Mouse (Mus musculus) frontal cortex, postnatal 10 days (tissue): ENCODE results near the gene Arhgef18.

Source experiments
- DNase-seq, 2 experiments: peaks; one replicate each; pipeline ENCODE4 v3.0.0; 2022; ENCODE audit warnings: low spot score in 2 of 2, mixed read lengths in 1 of 2

The Arhgef18 gene

DNA sequence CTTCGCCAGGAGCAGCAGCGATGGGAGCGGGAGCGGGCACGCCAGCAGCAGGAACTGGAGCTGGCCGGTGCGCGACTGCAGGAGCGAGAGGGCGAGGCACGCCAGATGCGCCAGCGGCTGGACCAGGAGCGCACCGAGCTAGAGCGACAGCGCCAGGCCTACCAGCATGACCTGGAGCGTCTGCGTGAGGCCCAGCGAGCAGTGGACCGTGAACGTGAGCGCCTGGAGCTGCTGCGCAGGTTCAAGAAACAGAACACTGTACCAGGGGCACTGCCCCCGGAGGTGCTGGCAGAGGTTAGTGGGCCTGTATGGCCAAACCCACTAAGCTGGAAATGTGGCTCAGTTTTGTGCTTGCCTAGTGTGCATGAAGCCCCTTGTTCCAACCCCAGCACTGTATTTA is 59.2 kb downstream of the Arhgef18 start:
- DNase-seq = no peak

DNA sequence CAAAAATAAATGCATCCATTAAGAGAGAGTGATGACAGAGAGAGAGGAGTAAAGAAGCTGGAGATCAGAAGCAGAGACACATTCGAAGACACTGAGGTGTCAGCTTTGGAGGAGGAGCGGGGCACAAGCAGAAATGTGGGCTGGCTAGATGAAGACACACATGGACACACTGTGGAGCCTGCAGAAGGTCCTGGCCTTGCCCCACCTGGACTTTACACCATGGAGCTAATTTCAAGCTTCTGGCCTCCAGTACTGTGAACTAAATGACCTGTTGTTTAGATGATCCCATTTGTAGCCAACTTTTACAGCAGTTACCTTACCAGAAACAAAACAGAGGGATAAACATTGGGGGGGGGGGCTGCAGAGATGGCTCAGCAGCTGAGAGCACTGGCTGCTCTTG is 70.4 kb downstream of the Arhgef18 start:
- no peak for DNase-seq

DNA sequence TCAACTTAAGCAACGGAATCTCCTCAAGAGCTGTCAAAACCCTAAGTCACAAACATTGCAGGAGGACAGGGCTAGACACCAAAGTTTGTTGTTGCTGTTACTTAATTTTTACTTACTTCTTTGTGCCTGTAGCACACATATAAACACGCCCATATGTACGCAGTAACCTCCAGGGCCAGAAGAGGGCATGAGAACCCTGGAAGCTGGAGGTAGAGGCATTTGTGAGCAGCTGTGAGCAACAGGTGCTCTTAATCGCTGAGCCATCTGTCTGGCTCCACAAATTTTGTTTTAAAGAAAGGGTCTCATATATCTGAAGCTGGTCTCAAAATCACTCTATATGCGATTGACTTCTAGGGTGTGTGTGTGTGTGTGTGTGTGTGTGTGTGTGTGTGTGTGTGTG is 71.5 kb downstream of the Arhgef18 start:
- DNase-seq = no peak

DNA sequence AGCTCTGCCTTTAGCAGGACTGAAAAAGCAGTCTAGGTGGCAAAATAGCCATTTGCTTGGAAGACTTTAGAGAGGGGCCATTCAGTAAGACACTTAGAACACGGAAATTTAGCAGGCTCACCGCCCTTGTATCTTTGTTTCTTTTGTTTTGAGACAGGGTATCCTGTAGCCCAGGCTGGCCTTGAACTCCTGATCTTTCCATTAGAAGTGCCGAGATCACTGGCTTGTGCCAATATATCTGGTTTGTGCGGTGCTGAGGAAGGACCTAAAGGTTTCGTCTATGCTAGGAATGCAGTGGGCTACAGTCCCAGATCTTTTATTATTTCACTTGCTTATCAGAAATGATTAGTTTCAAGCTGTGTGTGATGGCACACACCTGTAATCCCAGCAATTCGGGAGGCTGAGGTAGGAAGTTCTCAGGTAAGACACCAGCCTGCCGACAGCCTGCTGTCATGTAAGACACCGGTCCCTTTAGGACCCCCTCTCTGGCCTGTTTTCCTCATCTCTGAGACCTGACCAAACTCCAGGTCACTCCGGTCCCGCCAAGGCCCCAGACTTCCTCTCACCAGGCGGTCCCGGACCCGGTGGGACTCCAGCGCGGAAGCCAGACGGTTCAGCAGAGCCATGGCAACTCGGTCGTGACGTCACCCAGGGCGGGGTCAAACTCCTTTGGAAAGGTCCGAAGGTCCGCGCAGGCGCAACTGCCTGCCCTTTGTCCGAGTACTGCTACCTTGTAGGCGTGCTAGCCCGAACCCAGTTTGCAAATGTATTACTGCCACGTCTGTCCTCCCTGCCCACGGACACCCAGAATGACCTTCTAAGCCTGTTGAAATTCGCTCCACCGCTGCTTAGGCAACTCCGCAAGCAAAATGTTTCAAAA is 74.4 kb downstream of the Arhgef18 start, which contains the start of gene Pex11g:
Gene Pex11g (minus strand): TSS at position 675 of the 880 bp plus-strand sequence.
- DNase-seq = peak; percentile 85 to 89

DNA sequence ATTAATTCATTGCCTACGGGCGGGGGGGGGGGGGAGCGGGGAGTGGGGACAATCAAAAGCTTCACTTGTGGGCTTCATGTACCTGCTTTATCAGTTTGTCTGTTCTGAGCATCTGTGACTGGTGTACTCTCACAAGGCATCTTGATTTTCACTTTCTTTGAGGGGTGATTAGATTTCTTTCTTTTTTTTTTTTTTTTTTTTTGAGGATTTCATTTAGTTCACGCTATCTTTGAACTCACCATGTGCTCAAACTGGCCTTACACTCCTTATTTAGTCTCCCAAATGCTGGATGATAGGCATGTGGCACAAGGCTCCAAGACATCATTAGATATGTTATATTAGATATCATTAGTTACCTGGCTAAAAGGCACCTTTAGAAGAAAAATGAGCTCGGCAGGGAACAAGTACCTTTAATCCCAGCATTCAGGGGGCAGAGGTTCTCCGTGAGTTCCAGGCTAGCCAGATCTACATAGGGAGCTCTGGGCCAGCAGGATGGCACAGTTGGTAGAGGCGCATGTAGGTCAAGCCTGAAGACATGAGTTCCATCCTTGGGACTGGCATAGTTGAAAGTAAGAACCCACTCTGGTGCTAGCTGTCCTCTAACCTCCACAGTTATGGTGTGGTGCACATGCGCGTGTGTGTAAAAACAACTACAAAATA is 75.2 kb downstream of the Arhgef18 start:
- no peak for DNase-seq

DNA sequence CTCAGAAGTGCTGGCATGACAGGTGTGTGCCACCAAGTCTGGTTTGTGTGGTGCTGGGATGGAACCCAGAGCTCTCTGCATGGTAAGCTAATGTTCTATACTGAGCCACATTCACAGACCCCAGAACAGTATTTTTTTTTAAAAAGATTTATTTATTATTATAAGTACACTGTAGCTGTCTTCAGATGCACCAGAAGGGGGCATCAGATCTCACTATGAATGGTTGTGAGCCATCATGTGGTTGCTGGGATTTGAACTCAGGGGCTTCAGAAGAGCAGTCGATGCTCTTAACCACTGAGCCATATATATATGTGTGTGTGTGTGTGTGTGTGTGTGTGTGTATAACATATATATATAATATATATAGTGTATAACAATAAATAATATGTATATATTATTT is 76.0 kb downstream of the Arhgef18 start:
- no peak for DNase-seq

DNA sequence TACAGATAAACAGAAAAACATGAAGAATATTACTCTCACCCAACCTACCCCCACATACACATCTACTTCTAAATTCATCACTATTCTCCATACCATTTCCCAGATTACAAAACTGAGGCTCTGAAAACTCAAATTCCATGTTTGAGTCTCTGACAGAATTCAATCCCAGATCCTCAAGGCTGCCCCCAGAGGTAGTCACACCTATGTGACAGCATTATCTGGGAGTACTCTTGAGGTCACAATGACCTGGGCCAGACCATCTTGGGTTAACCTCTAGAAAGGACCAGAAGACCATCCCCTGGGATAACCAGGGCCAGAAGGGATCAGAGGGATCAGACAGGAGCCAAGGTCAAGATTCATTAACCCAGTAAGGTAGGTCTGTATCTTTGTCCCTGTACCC is 77.8 kb downstream of the Arhgef18 start, which contains the start of gene Tex45:
Gene Tex45 (plus strand): TSS at position 301 of the 400 bp plus-strand sequence.
- DNase-seq = no peak

DNA sequence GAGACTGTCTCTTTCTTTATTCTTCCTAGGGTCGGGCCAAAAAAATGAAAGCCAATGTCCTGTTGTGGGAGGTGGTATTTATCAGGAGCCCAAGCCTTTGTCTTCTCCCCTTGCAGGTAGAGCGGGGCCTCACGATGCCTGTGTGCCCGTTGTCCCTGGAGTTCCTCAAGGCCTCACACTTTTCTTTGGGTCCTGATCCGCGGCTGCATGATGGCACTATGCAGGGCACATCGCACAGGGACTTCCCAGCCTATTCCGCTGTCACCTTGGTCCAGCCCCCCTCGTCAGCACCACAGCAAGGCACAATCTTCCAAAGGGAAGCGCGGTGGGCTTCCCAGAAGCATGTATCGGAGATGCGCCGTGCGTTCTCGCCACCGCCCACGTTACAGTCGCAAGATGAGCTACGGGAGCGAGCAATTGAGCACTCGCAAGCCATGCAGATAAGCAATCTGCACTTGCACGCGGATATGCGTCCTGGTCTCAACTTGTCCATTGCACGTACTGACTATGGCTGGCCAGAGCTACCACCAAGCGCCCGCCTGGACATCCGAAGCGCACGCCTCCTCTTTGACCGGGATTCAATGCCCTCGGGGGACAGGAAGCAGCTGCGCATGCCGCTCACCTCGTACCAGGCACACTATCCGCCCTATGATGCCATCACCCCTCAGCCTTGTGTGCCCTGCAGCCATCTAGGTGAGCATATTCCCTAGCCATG is 83.1 kb downstream of the Arhgef18 start:
- DNase-seq = no peak

DNA sequence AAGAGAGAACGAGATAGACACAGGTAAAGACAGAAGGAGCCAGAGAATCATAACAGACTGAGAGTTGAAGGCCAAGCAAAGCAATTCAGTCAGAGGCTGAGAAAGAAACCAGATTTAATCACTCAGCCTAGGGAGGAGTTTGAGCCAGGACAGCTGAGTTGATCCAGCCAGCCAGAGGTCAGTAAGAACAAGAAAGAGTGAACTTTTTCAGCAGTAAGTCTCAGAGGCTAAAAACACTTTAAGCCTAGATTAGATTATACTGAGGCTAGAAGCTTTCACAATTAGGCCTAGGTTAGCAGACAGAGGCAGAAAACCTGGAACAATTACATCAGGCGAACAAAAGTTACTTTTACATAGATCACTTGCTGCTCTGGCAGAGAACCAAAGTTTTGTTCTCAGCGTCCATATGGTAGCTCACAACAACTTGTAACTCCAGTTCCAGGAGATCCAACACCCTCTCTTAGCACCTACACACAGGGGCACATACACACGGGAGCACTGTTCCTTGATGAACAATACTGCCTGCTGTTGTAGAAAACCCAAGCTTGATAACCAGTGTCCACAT is 87.5 kb downstream of the Arhgef18 start:
- no peak for DNase-seq

DNA sequence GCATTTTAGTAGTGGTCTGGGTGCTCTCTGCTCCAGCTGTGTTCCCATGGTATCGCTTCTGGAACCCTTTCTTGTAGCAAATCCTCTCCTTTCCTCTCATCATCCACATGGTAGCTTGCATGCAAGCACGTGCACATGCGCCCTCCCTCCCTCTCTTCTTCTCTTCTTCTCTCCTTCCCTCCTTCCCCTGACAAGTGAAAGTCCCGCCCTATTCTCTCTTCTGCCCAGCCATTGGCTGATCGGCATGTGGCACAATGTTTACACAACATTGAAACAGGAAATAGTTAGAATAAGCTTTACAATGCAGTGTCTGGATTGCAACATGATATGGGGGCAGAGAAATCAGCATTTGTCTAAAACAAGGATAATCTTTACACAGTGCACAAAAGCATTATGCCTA is 88.8 kb downstream of the Arhgef18 start:
- DNase-seq = no peak

DNA sequence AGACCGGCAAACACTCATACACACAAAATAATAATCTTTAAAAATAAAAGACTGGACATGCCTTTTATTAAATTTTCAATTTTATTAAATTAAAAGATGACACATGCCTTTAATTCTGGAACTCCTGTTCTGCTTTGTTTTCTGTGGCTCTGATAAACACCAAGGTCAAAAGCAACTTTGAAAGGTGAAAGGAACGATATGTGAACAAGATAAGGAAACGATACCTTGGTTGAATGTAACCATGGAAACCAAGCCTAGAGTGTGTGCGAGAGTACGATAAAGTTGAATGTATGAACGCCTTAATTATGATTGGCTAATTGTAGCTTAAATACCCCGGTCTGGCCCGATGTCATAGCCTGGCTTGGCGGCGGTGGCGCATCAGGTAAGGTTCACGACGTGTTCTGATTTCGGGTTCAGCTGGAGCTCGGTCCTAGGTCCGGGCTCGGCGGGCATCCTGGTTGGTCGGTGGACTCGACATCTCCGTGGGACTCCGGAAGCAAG is 89.5 kb downstream of the Arhgef18 start:
- no peak for DNase-seq

DNA sequence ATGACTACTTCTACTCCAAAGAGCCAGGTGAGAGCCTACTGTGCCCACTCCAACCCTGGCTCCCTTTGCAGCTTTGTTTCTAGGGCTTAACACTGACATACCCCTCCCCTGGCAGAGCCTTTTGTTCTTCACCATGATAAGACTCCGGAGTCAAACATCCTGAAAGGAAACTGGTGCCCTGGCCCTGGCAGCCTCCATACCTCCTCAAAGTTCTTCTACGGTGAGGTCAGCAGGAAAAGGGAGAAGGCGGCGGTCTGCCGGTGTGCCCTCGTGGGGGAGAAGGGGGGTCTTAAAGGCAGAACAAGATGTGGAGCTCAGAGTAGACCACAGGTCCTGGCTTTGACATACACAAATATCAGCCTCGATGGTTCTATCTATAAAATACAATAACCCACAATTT is 90.7 kb downstream of the Arhgef18 start:
- no peak for DNase-seq

DNA sequence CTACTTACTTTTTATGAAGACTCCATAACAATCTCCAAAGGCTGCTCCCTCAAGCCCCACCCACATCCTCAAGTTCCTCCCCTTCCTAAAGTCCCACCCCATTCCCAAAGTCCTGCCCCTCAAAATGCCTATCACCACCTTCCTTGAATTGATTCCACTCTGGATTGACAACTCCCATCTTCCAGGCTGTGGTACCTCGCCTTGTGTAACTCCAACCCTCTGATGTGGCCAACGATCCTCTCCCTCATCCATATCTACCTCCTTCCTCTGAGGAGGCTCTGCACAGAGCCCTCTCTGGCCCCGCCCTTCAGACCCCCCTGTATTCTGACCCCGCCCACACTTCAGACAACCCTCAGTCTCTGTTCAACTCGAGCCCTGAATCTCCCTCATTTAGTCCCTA is 92.4 kb downstream of the Arhgef18 start:
- no peak for DNase-seq

DNA sequence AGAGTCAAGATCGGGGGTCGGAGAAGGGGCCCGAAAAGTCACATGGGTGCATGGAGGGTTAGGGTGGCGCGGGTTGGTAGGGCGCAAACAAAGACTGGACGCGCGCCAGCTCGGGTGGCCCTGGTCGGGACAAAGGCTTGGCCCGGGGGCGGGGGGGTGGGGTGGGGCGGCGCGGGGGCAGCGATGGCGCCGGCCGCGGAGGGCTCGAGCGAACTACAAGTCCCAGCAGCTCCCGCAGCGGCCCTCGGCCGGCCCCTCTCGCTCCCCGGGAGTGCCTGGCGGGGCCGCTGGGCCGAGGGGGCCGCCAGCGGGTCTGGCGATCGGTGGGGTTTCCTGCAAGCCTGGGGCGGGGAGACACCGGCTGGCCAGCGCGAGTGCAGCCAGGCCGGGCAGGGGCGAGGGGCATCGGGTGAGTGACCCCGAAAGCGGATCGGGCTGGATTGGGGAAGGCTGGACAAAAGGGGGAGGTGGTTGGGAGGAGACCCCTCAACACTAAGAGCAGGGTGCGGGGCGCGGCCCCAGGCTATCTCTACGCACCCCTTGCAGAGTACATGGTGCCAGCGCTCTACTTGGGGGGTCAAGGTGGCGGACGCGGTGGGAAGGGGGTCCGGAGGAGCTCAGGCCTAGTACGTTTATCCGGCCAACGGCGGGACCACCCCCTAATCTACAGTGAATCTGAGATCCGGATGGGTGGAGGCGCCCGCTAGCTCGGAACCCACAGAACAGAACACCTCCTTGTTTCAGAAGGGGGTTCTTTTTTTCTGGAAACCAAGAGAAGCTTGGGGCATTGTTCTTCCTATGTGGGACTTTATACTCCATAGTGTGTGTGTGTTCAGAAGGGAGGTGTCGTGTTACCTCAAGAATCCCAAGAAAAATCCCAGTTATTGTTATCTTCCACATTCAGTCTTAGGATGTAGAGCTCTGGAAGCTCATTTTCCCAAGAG is 100.4 kb downstream of the Arhgef18 start, which contains the start of gene Zfp358:
Gene Zfp358 (plus strand): TSS at position 238 of the 944 bp plus-strand sequence.
- peak; percentile 59 to 76 for DNase-seq

DNA sequence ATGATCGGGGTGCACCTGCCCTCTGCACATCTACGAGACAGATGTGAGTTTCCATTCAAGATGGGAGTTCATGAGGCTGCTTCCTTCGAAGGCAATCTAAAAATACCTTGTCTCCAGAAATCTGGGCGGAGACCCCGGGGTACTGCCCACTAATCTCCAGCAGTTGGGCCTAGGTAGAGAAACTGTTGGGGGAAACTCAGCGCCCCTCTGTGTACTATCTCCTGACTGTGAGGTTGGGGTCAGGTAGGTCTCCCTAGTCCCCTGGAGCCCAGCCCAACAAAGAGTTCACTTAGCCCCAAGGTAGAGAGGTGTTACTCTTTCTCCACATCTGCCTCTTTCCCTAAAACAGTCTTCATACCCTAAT is 101.0 kb downstream of the Arhgef18 start:
- DNase-seq = no peak

DNA sequence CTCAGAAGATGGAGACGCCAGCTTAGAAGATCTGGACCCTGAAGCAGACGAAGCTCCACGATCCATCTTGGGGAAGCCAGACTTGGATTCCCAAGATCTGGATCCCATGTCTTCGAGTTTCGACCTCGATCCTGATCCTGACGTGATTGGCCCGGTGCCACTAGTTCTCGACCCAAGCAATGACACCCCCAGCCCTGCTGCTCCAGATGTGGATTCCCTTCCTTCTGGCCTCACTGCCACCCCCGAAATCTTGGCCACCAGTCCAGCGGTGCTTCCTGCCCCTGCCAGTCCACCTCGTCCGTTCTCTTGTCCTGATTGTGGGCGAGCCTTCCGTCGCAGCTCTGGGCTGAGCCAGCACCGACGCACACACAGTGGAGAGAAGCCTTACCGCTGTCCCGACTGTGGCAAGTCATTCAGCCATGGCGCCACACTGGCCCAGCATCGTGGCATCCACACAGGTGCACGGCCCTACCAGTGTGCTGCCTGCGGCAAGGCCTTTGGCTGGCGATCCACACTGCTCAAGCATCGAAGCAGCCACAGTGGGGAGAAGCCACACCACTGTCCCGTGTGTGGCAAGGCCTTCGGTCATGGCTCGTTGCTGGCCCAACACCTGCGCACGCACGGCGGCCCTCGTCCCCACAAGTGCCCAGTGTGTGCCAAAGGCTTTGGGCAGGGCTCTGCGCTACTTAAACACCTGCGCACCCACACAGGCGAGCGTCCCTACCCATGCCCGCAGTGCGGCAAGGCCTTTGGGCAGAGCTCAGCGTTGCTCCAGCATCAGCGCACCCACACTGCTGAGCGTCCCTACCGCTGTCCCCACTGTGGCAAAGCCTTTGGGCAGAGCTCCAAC is 103.0 kb downstream of the Arhgef18 start:
- DNase-seq = no peak

DNA sequence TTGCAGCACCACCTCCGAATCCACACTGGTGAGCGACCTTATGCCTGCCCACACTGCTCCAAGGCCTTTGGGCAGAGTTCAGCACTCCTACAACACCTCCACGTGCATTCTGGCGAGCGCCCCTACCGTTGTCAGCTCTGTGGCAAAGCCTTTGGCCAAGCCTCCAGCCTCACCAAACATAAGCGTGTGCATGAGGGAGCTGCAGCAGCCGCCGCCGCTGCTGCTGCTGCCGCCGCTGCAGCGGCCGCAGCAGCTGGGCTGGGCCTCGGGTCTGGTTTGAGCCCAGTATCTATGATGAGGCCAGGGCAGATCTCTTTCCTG is 103.6 kb downstream of the Arhgef18 start:
- no peak for DNase-seq

DNA sequence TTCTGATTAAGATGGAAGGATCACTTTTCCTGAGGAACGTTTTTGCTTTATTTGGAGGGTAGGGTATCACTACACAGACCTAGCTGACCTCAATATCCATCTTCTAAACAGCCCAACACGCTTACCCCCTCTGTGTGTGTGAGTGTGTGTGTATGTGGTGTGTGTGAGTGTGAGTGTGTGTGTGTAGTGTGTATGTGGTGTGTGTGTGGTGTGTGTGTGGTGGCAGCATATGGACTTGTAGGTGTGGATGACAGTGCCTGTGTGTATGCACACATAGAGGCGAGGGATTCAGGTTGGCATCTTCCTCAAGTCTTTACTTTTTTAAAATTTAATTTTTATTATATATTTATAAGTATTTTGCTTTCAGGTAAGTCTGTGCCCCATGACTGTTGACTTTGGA is 105.8 kb downstream of the Arhgef18 start:
- DNase-seq = no peak

DNA sequence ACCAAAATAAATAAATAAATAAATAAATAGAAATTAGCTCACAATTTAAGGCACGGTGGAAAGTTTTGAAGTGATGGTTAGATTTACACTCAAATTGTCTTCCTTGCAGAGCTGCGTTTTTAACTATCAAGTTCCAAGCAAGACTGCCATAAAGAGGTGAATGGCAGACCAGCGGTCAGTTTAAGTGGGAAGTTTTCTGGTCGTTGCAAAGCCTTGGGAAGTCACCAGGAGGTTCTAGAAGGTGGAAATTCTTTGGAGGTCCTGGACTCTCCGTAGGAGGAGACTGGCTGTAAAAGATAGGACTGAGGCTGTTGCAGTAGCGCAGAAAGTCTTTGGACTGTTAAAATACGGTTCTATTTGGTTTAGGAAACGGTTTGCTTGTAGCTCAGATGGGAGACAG is 106.9 kb downstream of the Arhgef18 start:
- DNase-seq = no peak
